In genomic region chr12:103283411-103283810, GRCm38 (mm10) we compare ENCODE assay signal across 28 mouse cellular contexts. TPM values are rescaled to one million over a fixed set of nuclear protein-coding genes. Genes with fewer than 3 reads are reported as not detected.
DNase-seq lines count a peak whose midpoint lies in the region; ATAC-seq lines count a peak whose summit lies in the region.
"Had no signal": no experiment of that assay in that cellular context is flagged by ENCODE, and none has a peak within 500 bp of the region (broad histone marks: within the 10 kb centered on the region; RNA-seq: fewer than 3 reads in every experiment).

No protein-coding gene starts in this region.

- no peaks in the 10 kb centered on the region for H3K9me3 ChIP-seq in kidney, embryonic 14.5 days (ENCODE audit: control insufficient read depth, low read length)
- H3K9me3 ChIP-seq in midbrain, embryonic 11.5 days (ENCODE audit: control insufficient read depth, low read length): no peaks in the 10 kb centered on the region
- no peaks in the 10 kb centered on the region for H3K9me3 ChIP-seq in midbrain, embryonic 14.5 days (ENCODE audit: control insufficient read depth, low read length)
- no peaks in the 10 kb centered on the region for H3K9me3 ChIP-seq in forebrain, embryonic 12.5 days
- H3K9me3 ChIP-seq: embryonic facial prominence, embryonic 13.5 days; heart, embryonic 10.5 days; heart, embryonic 15.5 days; intestine, embryonic 15.5 days; limb, embryonic 10.5 days; limb, embryonic 15.5 days; liver, embryonic 15.5 days; stomach, embryonic 15.5 days had no signal

- H3K9ac ChIP-seq in kidney, embryonic 14.5 days (ENCODE audit: low read depth, low read length): no peak overlapping the region
- no peak overlapping the region for H3K9ac ChIP-seq in midbrain, embryonic 11.5 days (ENCODE audit: low read length)
- no peak overlapping the region for H3K9ac ChIP-seq in midbrain, embryonic 14.5 days (replicated peaks; ENCODE audit: low read length)
- H3K9ac ChIP-seq in forebrain, embryonic 12.5 days: no peak overlapping the region
- H3K9ac ChIP-seq: embryonic facial prominence, embryonic 13.5 days; forebrain, postnatal 0 days; heart, embryonic 15.5 days; intestine, embryonic 15.5 days; limb, embryonic 15.5 days; liver, embryonic 15.5 days; lung, embryonic 14.5 days; stomach, embryonic 15.5 days had no signal

- no peaks in the 10 kb centered on the region for H3K4me1 ChIP-seq in kidney, embryonic 14.5 days (ENCODE audit: control insufficient read depth, insufficient read depth, low read length)
- H3K4me1 ChIP-seq in midbrain, embryonic 11.5 days (ENCODE audit: control insufficient read depth, insufficient read depth, low read length): no peaks in the 10 kb centered on the region
- H3K4me1 ChIP-seq in midbrain, embryonic 14.5 days (ENCODE audit: control insufficient read depth, insufficient read depth, low read length): no peaks in the 10 kb centered on the region
- H3K4me1 ChIP-seq in forebrain, embryonic 12.5 days: no peaks in the 10 kb centered on the region
- H3K4me1 ChIP-seq: embryonic facial prominence, embryonic 13.5 days; heart, embryonic 10.5 days; heart, embryonic 15.5 days; limb, embryonic 15.5 days; liver, embryonic 15.5 days; stomach, embryonic 15.5 days had no signal

- no peak overlapping the region for H3K27ac ChIP-seq in kidney, embryonic 14.5 days (ENCODE audit: low read depth, low read length)
- no peak overlapping the region for H3K27ac ChIP-seq in midbrain, embryonic 11.5 days (ENCODE audit: low read depth, low read length)
- no peak overlapping the region for H3K27ac ChIP-seq in midbrain, embryonic 14.5 days (replicated peaks; ENCODE audit: low read depth, low read length)
- no peak overlapping the region for H3K27ac ChIP-seq in forebrain, embryonic 12.5 days
- H3K27ac ChIP-seq: embryonic facial prominence, embryonic 13.5 days; heart, embryonic 10.5 days; heart, embryonic 15.5 days; hindbrain, postnatal 0 days; intestine, embryonic 15.5 days; limb, embryonic 10.5 days; limb, embryonic 15.5 days; liver, embryonic 15.5 days; stomach, embryonic 15.5 days had no signal

- ATAC-seq in kidney, embryonic 14.5 days (ENCODE audit: low FRiP score, low TSS enrichment): no peak
- ATAC-seq in midbrain, embryonic 11.5 days (ENCODE audit: low FRiP score): no peak
- ATAC-seq in midbrain, embryonic 14.5 days (ENCODE audit: low FRiP score, low TSS enrichment): no peak
- no peak for ATAC-seq in forebrain, embryonic 12.5 days (ENCODE audit: low FRiP score)
- ATAC-seq: CD4-positive, CD25-positive, alpha-beta regulatory T cell, adult 4 months; forebrain, postnatal 0 days; hindbrain, postnatal 0 days; intestine, embryonic 15.5 days; midbrain, embryonic 16.5 days had no signal

- H3K4me3 ChIP-seq in kidney, embryonic 14.5 days (ENCODE audit: low read length): no peak overlapping the region
- no peak overlapping the region for H3K4me3 ChIP-seq in midbrain, embryonic 11.5 days (ENCODE audit: low read depth, low read length)
- no peak overlapping the region for H3K4me3 ChIP-seq in midbrain, embryonic 14.5 days (replicated peaks; ENCODE audit: low read depth, low read length)
- H3K4me3 ChIP-seq in forebrain, embryonic 12.5 days (replicated peaks): no peak overlapping the region
- H3K4me3 ChIP-seq: embryonic facial prominence, embryonic 13.5 days; heart, embryonic 10.5 days; heart, embryonic 15.5 days; intestine, embryonic 15.5 days; limb, embryonic 10.5 days; limb, embryonic 15.5 days; liver, embryonic 15.5 days; stomach, embryonic 15.5 days had no signal

- H3K4me2 ChIP-seq in kidney, embryonic 14.5 days (replicated peaks; ENCODE audit: low read depth, low read length): no peak overlapping the region
- H3K4me2 ChIP-seq in midbrain, embryonic 11.5 days: no peak overlapping the region
- no peak overlapping the region for H3K4me2 ChIP-seq in midbrain, embryonic 14.5 days (ENCODE audit: low read length)
- H3K4me2 ChIP-seq in forebrain, embryonic 12.5 days: no peak overlapping the region
- H3K4me2 ChIP-seq: embryonic facial prominence, embryonic 13.5 days; heart, embryonic 15.5 days; intestine, embryonic 15.5 days; limb, embryonic 15.5 days; liver, embryonic 15.5 days; lung, embryonic 14.5 days; stomach, embryonic 15.5 days had no signal

- DNase-seq in kidney, adult 18-20 months: peak; percentile 47
- DNase-seq in midbrain, embryonic 11.5 days (ENCODE audit: low spot score, missing footprints): peak; percentile 49
- no peak for DNase-seq in midbrain, embryonic 14.5 days
- peak; percentile 10 for DNase-seq in kidney, postnatal 14 days
- DNase-seq in cerebellum, postnatal 25 days: no peak
- DNase-seq: adrenal gland, postnatal 25 days; cerebellum, adult 11-12 months; cerebellum, adult 9-11 months; forebrain, postnatal 0 days; heart, adult 11 months; layer of hippocampus, adult 9-11 months; lung, embryonic 14.5 days; lung, postnatal 14 days; thymus, postnatal 14 days had no signal

- H3K27me3 ChIP-seq in kidney, embryonic 14.5 days (ENCODE audit: control insufficient read depth, insufficient read depth, low read length): no peaks in the 10 kb centered on the region
- no peaks in the 10 kb centered on the region for H3K27me3 ChIP-seq in midbrain, embryonic 11.5 days (ENCODE audit: control insufficient read depth, insufficient read depth, low read length)
- H3K27me3 ChIP-seq in midbrain, embryonic 14.5 days (ENCODE audit: control insufficient read depth, insufficient read depth, low read length): no peaks in the 10 kb centered on the region
- H3K27me3 ChIP-seq in forebrain, embryonic 12.5 days: no peaks in the 10 kb centered on the region
- H3K27me3 ChIP-seq: embryonic facial prominence, embryonic 13.5 days; intestine, embryonic 15.5 days; limb, embryonic 15.5 days; liver, embryonic 15.5 days; stomach, embryonic 15.5 days had no signal

- H3K36me3 ChIP-seq in kidney, embryonic 14.5 days (ENCODE audit: control insufficient read depth, insufficient read depth, low read length): no peaks in the 10 kb centered on the region
- H3K36me3 ChIP-seq in midbrain, embryonic 11.5 days (ENCODE audit: control insufficient read depth, insufficient read depth, low read length): no peaks in the 10 kb centered on the region
- H3K36me3 ChIP-seq in midbrain, embryonic 14.5 days (ENCODE audit: control insufficient read depth, insufficient read depth, low read length): no peaks in the 10 kb centered on the region
- H3K36me3 ChIP-seq in forebrain, embryonic 12.5 days (replicated peaks): no peaks in the 10 kb centered on the region
- H3K36me3 ChIP-seq: embryonic facial prominence, embryonic 13.5 days; heart, embryonic 10.5 days; heart, embryonic 15.5 days; intestine, embryonic 15.5 days; limb, embryonic 10.5 days; limb, embryonic 15.5 days; liver, embryonic 15.5 days; stomach, embryonic 15.5 days had no signal

- WGBS in kidney, embryonic 14.5 days: 92% methylated on average over 3 of the region's 3 CpGs
- WGBS in midbrain, embryonic 11.5 days: 81% methylated on average over 3 of the region's 3 CpGs
- WGBS in midbrain, embryonic 14.5 days: 91% methylated on average over 3 of the region's 3 CpGs
- WGBS in forebrain, embryonic 12.5 days: 86% methylated on average over 3 of the region's 3 CpGs

RNA-seq across cellular contexts. Expression of gene Fam181a, which starts 27.4 kb away (rescaled TPM):
- not detected in 2 replicates for polyA plus RNA-seq in kidney, embryonic 14.5 days (2014; fragmentation: Nextera tagmentation; extraction: Ambion mirVana)
- polyA plus RNA-seq in midbrain, embryonic 11.5 days (2014; fragmentation: Nextera tagmentation; extraction: Ambion mirVana): 47.3 and 57.7 TPM in 2 replicates
- polyA plus RNA-seq in midbrain, embryonic 14.5 days (2014; fragmentation: Nextera tagmentation; extraction: Ambion mirVana): 8.9 and 15.9 TPM in 2 replicates
- 14.1 and 17.4 TPM in 2 replicates for polyA plus RNA-seq in forebrain, embryonic 12.5 days (2016; fragmentation: Nextera tagmentation; extraction: Ambion mirVana)
- polyA plus RNA-seq: CD4-positive, CD25-positive, alpha-beta regulatory T cell, adult 4 months; heart, embryonic 10.5 days; heart, embryonic 15.5 days; limb, embryonic 10.5 days; limb, embryonic 15.5 days; liver, embryonic 15.5 days; stomach, embryonic 15.5 days; urinary bladder, adult 2 months had no signal

RNA-seq across cellular contexts. Expression of gene Prima1, which starts 41.5 kb away (rescaled TPM):
- polyA plus RNA-seq in kidney, embryonic 14.5 days (2014; fragmentation: Nextera tagmentation; extraction: Ambion mirVana): 0.21 and 0.49 TPM in 2 replicates
- 2.0 and 2.3 TPM in 2 replicates for polyA plus RNA-seq in midbrain, embryonic 11.5 days (2014; fragmentation: Nextera tagmentation; extraction: Ambion mirVana)
- 1.1 and 1.2 TPM in 2 replicates for polyA plus RNA-seq in midbrain, embryonic 14.5 days (2014; fragmentation: Nextera tagmentation; extraction: Ambion mirVana)
- polyA plus RNA-seq in forebrain, embryonic 12.5 days (2016; fragmentation: Nextera tagmentation; extraction: Ambion mirVana): 0.23 and 0.29 TPM in 2 replicates
- polyA plus RNA-seq: CD4-positive, CD25-positive, alpha-beta regulatory T cell, adult 4 months; limb, embryonic 10.5 days; liver, embryonic 15.5 days; lung, embryonic 14.5 days had no signal

Comparison
In these comparisons a context has a peak if more than half of its experiments do, and no peak if none do; other contexts are left out.
1. DNase-seq: peak in kidney, adult 18-20 months (single experiment), midbrain, embryonic 11.5 days (single experiment) and kidney, postnatal 14 days (single experiment); none in midbrain, embryonic 14.5 days (single experiment) and cerebellum, postnatal 25 days (0 of 2).